Mouse (Mus musculus) liver, embryonic 16.5 days (tissue): ENCODE measurements around the gene Gm45618. TPM values are rescaled to one million over a fixed set of nuclear protein-coding genes. Genes with fewer than 3 reads are reported as not detected.

ENCODE experiments used
- polyA plus RNA-seq: library from polyadenylated mRNA; unstranded; fragments of >200 nt; fragmentation: Nextera tagmentation; extraction: Ambion mirVana; gene quantifications from 2 replicates; pipeline ENCODE4 v1.2.1, GENCODE M21; 2015

Gene Gm45618
- polyA plus RNA-seq, 1 experiment from 2014 or later = not detected

Other genes with a start within 250 kb of the Gm45618 start
- 24.4 and 24.5 TPM in 2 replicates for gene Tollip, start 202.2 kb downstream of the Gm45618 start, polyA plus RNA-seq
- 0.09 and 0.21 TPM in 2 replicates for gene Brsk2, start 171.0 kb downstream of the Gm45618 start, polyA plus RNA-seq
- gene Mob2, start 59.7 kb downstream of the Gm45618 start, polyA plus RNA-seq = 58.9 and 60.7 TPM in 2 replicates
- 2.8 TPM in 2 replicates for gene Dusp8, start 24.9 kb downstream of the Gm45618 start, polyA plus RNA-seq
- not detected in 2 replicates for gene Gm39115, start 15.3 kb upstream of the Gm45618 start, polyA plus RNA-seq
- gene Gm45337, start 23.9 kb upstream of the Gm45618 start, polyA plus RNA-seq = not detected in 2 replicates
- gene Gm29735, start 36.4 kb upstream of the Gm45618 start, polyA plus RNA-seq = not detected in 2 replicates
- gene Gm4553, start 45.0 kb upstream of the Gm45618 start, polyA plus RNA-seq = not detected in 2 replicates
- gene Krtap5-2, start 55.3 kb upstream of the Gm45618 start, polyA plus RNA-seq = not detected in 2 replicates
- gene Gm10153, start 69.7 kb upstream of the Gm45618 start, polyA plus RNA-seq = not detected in 2 replicates
- not detected in 2 replicates for gene Krtap5-3, start 80.6 kb upstream of the Gm45618 start, polyA plus RNA-seq
- gene Gm7579, start 91.1 kb upstream of the Gm45618 start, polyA plus RNA-seq = not detected in 2 replicates
- gene Krtap5-5, start 109.2 kb upstream of the Gm45618 start, polyA plus RNA-seq = not detected in 2 replicates
- not detected in 2 replicates for gene Gm40460, start 120.3 kb upstream of the Gm45618 start, polyA plus RNA-seq
- gene Gm2431, start 137.6 kb upstream of the Gm45618 start, polyA plus RNA-seq = not detected in 2 replicates
- not detected in 2 replicates for gene Gm4559, start 153.6 kb upstream of the Gm45618 start, polyA plus RNA-seq
- not detected in 2 replicates for gene Krtap5-1, start 176.4 kb upstream of the Gm45618 start, polyA plus RNA-seq
- gene Krtap5-4, start 182.8 kb upstream of the Gm45618 start, polyA plus RNA-seq = not detected in 2 replicates